Mouse (Mus musculus) layer of hippocampus, postnatal 10 days (tissue): Measurements from ENCODE around the gene Sptbn1. TPM values are rescaled to one million over a fixed set of nuclear protein-coding genes. Genes with fewer than 3 reads are reported as not detected.

Experiments used
- DNase-seq, 2 experiments: peaks; one replicate each; pipeline ENCODE4 v3.0.0; 2021; ENCODE audit warnings: low spot score in 2 of 2
- long read RNA-seq: library from polyadenylated mRNA; stranded (forward); transcript quantifications from one replicate; pipeline ENCODE4 v2.0.0, GENCODE M21; 2023
- total RNA-seq, 2 experiments: library from RNA; stranded (reverse); gene quantifications; 2 replicates each; pipeline ENCODE4 v1.2.3; 2021

Gene Sptbn1
- total RNA-seq: 100 to 1,000 TPM; 682 to 697 TPM
- long read RNA-seq, full-length matches to known transcripts: 13 of 82 reads
- long read RNA-seq, partial matches to known transcripts: 35 of 82 reads
- long read RNA-seq, other reads (novel, unspliced or antisense): 34 of 82 reads

GRCm38 (mm10) chr11:30267892-30268647, at the start of gene Sptbn1:
Gene Sptbn1, minus strand, starts transcription at chr11:30268175.
- peak; percentile 81 to 89 for DNase-seq

- DNase-seq: no peak
Observed at GRCm38 (mm10) chr11:30294279-30294678, 26.3 kb upstream of the Sptbn1 start.

GRCm38 (mm10) chr11:30292221-30293160, 24.5 kb upstream of the Sptbn1 start:
- no peak for DNase-seq

DNA sequence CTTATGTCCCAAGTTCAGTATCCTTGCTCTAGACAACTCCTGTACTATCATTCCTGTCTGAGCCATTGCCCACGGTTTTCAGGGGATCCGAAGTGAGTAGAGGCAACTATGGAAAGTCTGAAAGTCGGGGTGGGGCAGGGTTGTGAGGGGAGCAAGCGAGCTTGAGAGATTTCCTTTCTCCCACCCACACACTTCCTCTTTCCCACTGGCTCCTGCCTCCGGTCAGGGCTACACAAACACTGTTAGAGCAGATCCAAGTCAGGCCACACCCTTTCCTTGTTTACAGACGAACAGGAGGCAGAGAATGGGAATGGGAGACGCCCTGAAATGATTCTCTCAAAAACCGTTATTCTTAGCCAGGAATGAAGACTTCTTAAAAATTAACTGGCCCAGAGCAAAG, 23.2 kb upstream of the Sptbn1 start:
- no peak for DNase-seq

GRCm38 (mm10) chr11:30289470-30290431, 21.8 kb upstream of the Sptbn1 start:
- DNase-seq: peak; percentile 28 to 40

DNA sequence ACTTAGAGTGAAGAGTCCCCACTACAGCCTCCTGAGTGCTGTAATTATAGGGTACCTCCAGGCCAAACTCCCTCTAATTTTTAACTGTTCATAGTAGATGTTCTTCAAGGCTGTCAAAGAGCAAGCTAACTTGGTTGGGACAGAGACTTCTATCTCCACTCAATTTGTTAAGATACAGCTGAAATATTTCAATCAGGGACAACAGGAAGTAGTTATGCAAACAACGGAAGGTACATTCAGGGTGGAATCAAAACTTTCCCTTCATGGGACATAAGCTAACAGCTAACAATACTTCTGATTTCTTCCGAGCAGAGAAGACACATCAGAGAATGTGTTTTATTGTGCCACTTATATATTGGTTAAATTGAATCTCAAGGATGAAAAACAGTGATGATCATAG, 20.1 kb upstream of the Sptbn1 start:
- no peak for DNase-seq

DNA sequence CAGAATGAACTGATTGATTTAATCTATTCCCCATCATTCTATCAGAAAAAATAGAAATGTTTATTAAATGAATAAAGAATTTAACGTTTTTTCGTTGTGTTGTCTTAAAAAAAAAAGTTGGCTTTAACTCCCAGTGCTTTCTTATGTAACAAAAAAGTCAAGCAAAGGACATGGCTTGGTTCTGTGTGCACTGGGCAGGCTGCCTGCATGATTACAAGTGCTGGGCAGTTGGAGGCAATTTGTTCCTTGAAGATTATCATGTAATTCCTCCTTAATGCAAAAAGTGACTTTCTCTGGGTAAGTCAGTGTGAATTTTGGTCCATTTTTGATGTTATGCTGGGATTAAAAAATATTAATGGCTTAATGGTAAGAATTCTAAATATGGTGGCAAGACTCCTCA, 15.7 kb upstream of the Sptbn1 start:
- no peak for DNase-seq

- DNase-seq: no peak
Observed at GRCm38 (mm10) chr11:30281096-30281495, 13.1 kb upstream of the Sptbn1 start.

DNA sequence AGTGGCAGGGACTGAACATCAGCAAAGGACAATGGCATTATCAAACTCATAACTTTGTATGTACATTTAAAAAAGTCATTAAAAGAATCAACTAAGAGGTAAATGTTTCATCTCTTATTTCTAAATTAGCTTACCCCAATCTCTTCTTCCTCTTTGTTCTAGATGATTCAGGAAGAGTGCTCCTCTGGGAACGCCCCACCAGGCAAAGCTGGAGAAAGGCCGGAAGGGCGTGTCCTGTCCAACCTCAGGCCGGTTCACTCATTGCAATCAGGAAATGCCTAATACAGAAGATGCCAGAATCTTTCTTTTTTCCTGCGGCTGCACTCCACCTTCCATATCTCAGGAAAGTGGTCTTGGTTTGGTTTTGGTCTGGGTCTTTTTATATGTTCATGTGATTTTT, 11.3 kb upstream of the Sptbn1 start:
- no peak for DNase-seq

GRCm38 (mm10) chr11:30275436-30276031, 7.6 kb upstream of the Sptbn1 start:
- DNase-seq: no peak

GRCm38 (mm10) chr11:30269524-30269923, 1.5 kb upstream of the Sptbn1 start:
- DNase-seq: no peak

DNA sequence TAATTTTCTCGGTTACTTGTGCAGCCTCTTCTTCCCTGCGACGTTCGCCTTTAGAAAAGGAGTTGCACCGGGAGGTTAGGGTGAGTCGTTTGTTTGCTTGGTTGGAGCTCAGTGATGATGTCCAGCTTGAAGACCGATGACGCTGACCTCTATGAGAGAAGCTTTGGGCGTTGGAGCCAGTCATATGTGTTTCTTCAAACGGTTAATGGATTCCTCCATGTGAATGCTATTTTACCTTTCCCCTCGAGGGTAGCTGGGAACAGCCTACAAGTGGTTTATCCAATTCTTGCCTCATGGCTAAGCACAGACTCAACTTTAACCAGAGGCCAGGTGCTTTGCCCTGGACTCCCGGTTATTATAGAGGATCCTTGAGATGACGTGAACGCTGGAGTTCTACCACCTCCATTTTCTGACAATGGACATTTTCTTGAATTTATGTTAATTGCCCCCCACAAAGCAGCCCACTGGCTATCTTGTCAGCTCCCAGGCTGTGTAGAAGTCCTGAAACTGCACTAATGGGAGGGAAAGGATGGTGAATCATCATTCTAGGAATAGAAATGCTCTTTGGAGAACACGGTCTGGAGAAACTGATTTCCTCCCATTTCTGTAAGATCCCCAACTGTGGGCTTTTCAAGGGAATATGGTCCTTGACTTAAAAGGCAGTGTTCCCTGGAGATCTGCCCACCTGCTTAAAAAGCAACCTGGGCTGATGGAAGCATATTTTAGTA, 837 bp upstream of the Sptbn1 start:
- no peak for DNase-seq

DNA sequence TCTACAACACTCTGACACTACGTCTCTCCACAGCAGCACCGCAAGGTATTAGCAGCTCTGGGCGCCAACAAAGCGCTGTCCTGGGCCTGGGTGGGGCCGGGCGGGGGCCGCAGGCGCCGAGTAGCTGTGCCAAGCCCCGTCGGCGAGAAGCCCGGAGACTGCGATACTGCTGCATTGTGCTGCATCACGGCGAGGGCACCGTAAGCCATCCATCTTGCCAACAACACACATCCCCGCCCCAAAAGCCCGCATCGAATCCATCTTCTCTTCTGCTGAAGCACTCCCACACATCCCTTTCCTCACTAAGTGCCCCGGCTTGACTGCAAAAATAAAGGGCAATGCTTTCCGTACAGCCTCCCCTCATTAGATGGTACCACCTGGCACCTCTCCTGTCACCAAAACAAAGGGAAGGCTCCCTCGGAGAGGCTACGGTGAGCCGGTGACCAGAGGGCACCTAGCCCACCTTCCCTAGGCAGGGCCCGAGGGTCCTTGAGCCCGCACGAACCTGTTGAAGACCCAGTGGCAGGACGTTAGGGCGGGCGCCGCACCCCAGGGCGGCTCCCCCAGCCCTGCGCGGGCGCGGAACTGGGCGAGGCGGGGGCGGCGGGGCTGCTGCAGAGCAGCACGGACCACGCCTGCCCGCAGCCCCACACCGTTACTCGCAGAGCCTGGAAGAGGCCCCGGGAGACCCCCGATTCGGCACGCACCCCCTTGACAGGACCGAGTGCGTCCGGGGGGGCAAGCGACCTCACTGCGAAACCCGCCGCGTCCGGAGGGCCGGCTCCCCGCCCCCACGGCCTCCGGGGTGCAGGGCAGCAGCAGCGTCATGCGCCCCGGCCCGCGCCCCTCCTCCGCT, 711 bp downstream of the Sptbn1 start:
- peak; percentile 64 to 75 for DNase-seq

DNA sequence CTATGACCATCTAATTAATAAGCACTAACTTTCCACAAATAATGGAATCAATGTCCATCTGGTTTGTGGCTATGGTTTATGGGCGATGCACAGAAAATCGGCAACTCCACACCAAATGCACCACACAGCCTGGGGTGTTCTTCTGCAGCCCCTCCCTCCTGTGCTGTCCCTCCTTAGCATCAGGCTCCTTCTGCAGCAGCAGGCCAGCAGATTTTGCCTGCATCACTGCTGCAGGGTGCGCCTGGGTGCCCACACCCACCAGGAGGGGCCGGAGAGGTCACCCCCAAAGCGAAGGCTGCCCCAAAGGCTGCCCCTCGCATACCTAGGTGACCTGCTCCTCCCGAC, 1.3 kb downstream of the Sptbn1 start:
- no peak for DNase-seq

GRCm38 (mm10) chr11:30265666-30266065, 2.3 kb downstream of the Sptbn1 start:
- no peak for DNase-seq

- DNase-seq: no peak
Observed at GRCm38 (mm10) chr11:30263627-30264026, 4.3 kb downstream of the Sptbn1 start.

DNA sequence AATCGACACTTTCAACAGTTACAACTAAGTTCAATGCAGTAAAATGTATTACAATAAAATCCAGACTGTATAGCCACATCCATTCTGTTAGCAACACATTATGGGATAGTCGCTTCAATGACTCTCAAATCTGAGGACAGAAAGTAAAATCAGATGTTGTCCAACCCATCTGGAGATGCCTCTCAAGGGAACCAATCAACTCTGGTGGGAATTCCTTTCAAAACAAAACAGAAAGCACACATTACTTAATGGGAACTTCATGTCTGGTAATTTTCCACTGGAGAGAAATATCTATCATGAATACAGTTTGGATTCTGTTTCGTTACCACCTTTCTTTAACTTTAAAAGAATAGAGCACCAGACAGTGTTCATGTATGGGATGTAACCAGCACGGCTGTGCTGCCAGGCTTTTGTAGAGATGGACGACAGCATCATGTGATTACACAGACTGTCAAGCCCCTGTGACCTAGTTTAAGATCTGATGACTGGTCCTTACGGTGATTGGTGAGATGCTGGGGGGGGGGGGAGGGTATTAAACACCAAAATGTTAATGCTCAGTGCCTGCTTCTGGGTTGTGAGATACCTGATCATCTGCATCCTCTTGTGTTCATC, 9.1 kb downstream of the Sptbn1 start:
- DNase-seq: no peak

DNA sequence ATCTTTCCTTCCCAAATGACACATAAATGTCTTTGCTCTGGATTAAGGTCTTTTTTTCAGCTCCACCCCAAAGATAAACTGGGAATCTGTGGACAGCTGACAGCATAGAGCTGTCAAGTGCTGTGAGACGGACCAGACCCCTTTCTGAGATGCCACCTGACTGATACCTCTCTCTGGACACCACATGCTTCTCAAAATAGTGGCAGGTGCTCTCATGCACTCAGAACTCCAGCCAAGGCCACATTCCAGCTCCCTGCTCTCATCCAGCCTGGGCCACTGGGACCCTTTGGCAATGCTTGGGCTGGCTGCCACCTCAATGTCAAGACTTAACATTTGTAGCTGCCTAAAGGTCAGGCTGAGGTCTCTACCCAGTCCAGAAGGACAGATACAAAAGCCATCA, 10.2 kb downstream of the Sptbn1 start:
- DNase-seq: no peak
